ENCODE assay signal across 27 mouse cellular contexts in genomic region chr1:127860492-127860891, GRCm38 (mm10). TPM values are rescaled to one million over a fixed set of nuclear protein-coding genes. Genes with fewer than 3 reads are reported as not detected.
A peak's percentile ranks its signal among the peaks of the same experiment; 100 is the strongest.
DNase-seq lines count a peak whose midpoint lies in the region; ATAC-seq and TF ChIP-seq lines count a peak whose summit lies in the region.
"Had no signal": no experiment of that assay in that cellular context is flagged by ENCODE, and none has a peak within 500 bp of the region (broad histone marks: within the 10 kb centered on the region; RNA-seq: fewer than 3 reads in every experiment).

No protein-coding gene starts in this region.

- H3K79me2 ChIP-seq in C2C12 (ENCODE audit: control insufficient read depth, insufficient read depth) = no peaks in the 10 kb centered on the region

- peaks cover 4% of the 10 kb centered on the region; the same call in 1 of the 2 replicates for H3K4me1 ChIP-seq in embryonic fibroblast, embryonic 13.5 days (ENCODE audit: control insufficient read depth, insufficient read depth, low read length)
- H3K4me1 ChIP-seq: forebrain, embryonic 15.5 days; heart, embryonic 12.5 days; heart, embryonic 15.5 days; hindbrain, embryonic 10.5 days; hindbrain, embryonic 13.5 days; intestine, embryonic 15.5 days had no signal

- peak; percentile 55; the same call in 1 of the 2 replicates for ATAC-seq in frontal cortex, adult (ENCODE audit: low TSS enrichment)
- ATAC-seq: forebrain, embryonic 15.5 days; hindbrain, embryonic 16.5 days; intestine, embryonic 15.5 days; Patski had no signal

- DNase-seq in frontal cortex, postnatal 36 days (ENCODE audit: low spot score in 2 of 2) = no peak
- no peak for DNase-seq in urinary bladder, postnatal 36 days (ENCODE audit: low spot score in 2 of 2)
- DNase-seq in gastrocnemius, postnatal 10 days = no peak
- DNase-seq: adrenal gland, postnatal 14 days; cerebellum, adult 11-12 months; cerebellum, adult 8-10 months; cerebellum, postnatal 10 days; gastrocnemius, adult 2 months; gastrocnemius, postnatal 25 days; heart, adult 18-20 months; heart, postnatal 10 days; heart, postnatal 36 days; kidney, adult 11 months had no signal

- no peak for TF ChIP-seq POLR2A in embryonic fibroblast, embryonic 13.5 days (IDR thresholded peaks at IDR 0.05; ENCODE audit: low read depth, low read length)

- no peaks in the 10 kb centered on the region for H3K36me3 ChIP-seq in C2C12 (ENCODE audit: control insufficient read depth, insufficient read depth)
- H3K36me3 ChIP-seq: forebrain, embryonic 15.5 days; heart, embryonic 12.5 days; heart, embryonic 15.5 days; hindbrain, embryonic 10.5 days; hindbrain, embryonic 13.5 days; intestine, embryonic 15.5 days had no signal

- H3K4me3 ChIP-seq in C2C12 (ENCODE audit: insufficient read depth, poor library complexity, severe bottlenecking) = no peak overlapping the region
- H3K4me3 ChIP-seq in embryonic fibroblast, embryonic 13.5 days (ENCODE audit: insufficient read depth, low read length) = no peak overlapping the region
- H3K4me3 ChIP-seq: forebrain, embryonic 15.5 days; gastrocnemius, adult 2 months; heart, embryonic 12.5 days; heart, embryonic 15.5 days; hindbrain, embryonic 10.5 days; hindbrain, embryonic 13.5 days; intestine, embryonic 15.5 days had no signal

- H3K27ac ChIP-seq in embryonic fibroblast, embryonic 13.5 days (ENCODE audit: insufficient read depth, low read length) = peak overlapping the region; percentile 83
- H3K27ac ChIP-seq: forebrain, embryonic 15.5 days; gastrocnemius, adult 2 months; heart, embryonic 15.5 days; hindbrain, embryonic 10.5 days; hindbrain, embryonic 13.5 days; intestine, embryonic 15.5 days had no signal

- no peak for TF ChIP-seq CTCF in C2C12 (IDR thresholded peaks at IDR 0.05; ENCODE audit: control insufficient read depth, insufficient read depth, insufficient read length)
- no peak for TF ChIP-seq CTCF in embryonic fibroblast, embryonic 13.5 days (IDR thresholded peaks at IDR 0.05; ENCODE audit: borderline replicate concordance, insufficient read depth, low read length)

- no peaks in the 10 kb centered on the region for H3K79me3 ChIP-seq in C2C12 (ENCODE audit: low read depth)

- no peaks in the 10 kb centered on the region for H3K27me3 ChIP-seq in C2C12 (ENCODE audit: control insufficient read depth, insufficient read depth, insufficient read length)
- H3K27me3 ChIP-seq: forebrain, embryonic 15.5 days; heart, embryonic 12.5 days; heart, embryonic 15.5 days; hindbrain, embryonic 13.5 days; intestine, embryonic 15.5 days; Patski had no signal

- no peak overlapping the region for H3ac ChIP-seq in C2C12 (ENCODE audit: control insufficient read depth, insufficient read length, low read depth)

TF ChIP-seq in C2C12, 6 proteins besides CTCF, POLR2A, EP300 and RAD21:
- TF ChIP-seq MYOD1 (IDR thresholded peaks at IDR 0.05; ENCODE audit: control insufficient read depth, insufficient read length, low read depth) = no peak
- TF ChIP-seq MAX (IDR thresholded peaks at IDR 0.05) = peak; percentile 45

RNA-seq across cellular contexts. Expression of gene Map3k19, which starts 5.7 kb away (rescaled TPM):
- polyA plus RNA-seq in C2C12 (2012; fragmentation: generic; extraction: Trizol) = 0.06 TPM
- polyA plus RNA-seq in embryonic fibroblast, embryonic 13.5 days (2011; ENCODE audit: insufficient read length, low read depth, missing spikeins) = not detected in 2 replicates
- under 1 TPM in 1 of 2 experiments, not detected in 1; 0.14 TPM for total RNA-seq in gastrocnemius, postnatal 10 days (2021)
- total RNA-seq: ES-E14 had no signal
- polyA plus RNA-seq: embryonic facial prominence, embryonic 11.5 days; forebrain, embryonic 11.5 days; heart, embryonic 12.5 days; intestine, embryonic 15.5 days; Patski had no signal

RNA-seq across cellular contexts. Expression of gene Rab3gap1, which starts 8.1 kb away (rescaled TPM):
- 14.0 TPM for polyA plus RNA-seq in C2C12 (2012; fragmentation: generic; extraction: Trizol)
- 35.4 and 38.4 TPM in 2 replicates for polyA plus RNA-seq in embryonic fibroblast, embryonic 13.5 days (2011; ENCODE audit: insufficient read length, low read depth, missing spikeins)
- 10 to 100 TPM; 24.1 to 26.5 TPM for total RNA-seq in gastrocnemius, postnatal 10 days (2021)
